Mouse (Mus musculus): ENCODE data around the gene Hist1h3f.

DNA sequence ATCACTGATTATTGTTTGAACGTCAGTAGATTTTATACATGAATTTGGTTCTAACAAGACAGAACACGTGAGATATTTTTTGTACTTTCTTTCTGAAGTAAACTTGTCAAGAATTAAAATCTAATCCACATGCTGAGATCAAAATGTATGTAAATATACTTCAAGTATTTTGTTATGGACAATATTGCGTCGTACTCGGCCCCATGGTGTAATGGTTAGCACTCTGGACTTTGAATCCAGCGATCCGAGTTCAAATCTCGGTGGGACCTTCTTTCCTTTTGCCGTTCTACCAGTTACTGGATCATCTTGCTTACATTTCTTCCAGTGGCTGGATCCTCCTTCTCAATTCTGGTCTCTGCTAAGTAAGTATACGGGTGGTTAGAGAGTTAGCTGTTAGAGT, 24.4 kb upstream of the Hist1h3f start:
- TF ChIP-seq CTCF (IDR thresholded peaks at IDR 0.05; ENCODE audit: extremely low read depth, insufficient read depth, low read length) (no peak), POLR2A (IDR thresholded peaks at IDR 0.05; ENCODE audit: extremely low read depth, insufficient read depth, low read length) (no peak)

Data from cortical plate, adult 2 months (tissue).